Mouse (Mus musculus): ENCODE results near the gene Rcc2.

Gene Rcc2

DNA sequence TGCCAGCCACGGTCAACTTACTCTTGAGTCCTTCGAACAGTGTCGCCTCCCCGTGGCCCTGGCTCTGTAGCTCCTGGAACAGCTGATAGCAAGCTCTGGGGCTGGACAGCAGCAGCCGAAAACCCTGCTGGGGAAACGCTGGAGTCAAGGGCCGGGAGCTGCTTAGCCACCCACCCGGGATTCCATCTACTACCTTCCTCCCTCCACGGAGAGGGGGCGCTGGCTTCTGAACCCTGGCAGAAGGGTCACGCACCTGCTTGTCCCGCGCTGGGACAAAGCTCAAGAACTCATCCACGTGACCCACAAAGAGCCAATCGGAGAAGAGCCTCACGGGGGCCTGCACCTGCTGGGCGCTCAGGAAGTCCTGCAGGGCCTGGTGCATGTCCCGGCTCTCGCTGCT, 50.0 kb downstream of the Rcc2 start:
- no peak for DNase-seq (ENCODE audit: extremely low spot score, low read depth, low spot score)

GRCm38 (mm10) chr4:140753366-140753765, 53.0 kb downstream of the Rcc2 start:
- DNase-seq (ENCODE audit: extremely low spot score, low read depth, low spot score), result no peak

DNA sequence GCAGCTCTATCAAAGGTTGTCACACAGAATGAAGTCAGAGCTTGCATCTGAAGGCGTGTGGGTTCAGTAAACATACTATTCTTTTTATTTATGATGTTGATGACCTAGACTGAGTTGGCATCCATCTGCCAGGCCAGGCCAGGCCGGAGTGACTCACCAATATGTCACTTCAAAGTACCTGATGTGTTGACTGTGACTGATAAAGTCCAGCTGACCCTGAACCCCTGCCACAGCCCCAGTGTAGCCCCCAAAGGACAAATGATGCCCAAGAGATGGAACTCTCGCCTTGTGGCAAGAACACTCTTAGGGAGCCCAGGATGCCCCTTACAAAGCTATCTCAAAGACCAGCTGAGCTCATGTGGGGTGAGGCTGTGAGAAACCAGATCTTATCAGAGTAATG, 55.5 kb downstream of the Rcc2 start:
- DNase-seq (ENCODE audit: extremely low spot score, low read depth, low spot score), result no peak

GRCm38 (mm10) chr4:140761601-140762000, 61.3 kb downstream of the Rcc2 start:
- no peak for DNase-seq (ENCODE audit: extremely low spot score, low read depth, low spot score)

GRCm38 (mm10) chr4:140763158-140763557, 62.8 kb downstream of the Rcc2 start:
- no peak for DNase-seq (ENCODE audit: extremely low spot score, low read depth, low spot score)

DNA sequence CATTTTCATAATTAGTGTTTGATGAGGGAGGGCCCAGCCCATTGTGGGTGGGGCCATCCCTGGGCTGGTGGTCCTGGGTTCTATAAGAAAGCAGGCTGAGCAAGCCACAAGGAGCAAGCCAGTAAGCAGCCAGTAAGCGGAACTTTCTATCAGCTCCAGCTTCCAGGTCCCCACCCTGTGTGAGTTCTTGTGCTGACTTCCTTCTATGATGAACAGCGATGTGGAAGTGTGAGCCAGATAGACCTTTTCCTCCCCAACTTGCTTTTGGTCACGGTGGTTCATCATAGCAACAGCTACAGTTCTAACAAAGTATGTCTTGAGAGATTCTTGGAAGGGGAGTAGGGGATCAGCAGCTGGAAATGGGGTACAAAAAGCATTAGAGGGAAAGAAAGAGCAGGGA, 65.6 kb downstream of the Rcc2 start:
- no peak for DNase-seq (ENCODE audit: extremely low spot score, low read depth, low spot score)

DNA sequence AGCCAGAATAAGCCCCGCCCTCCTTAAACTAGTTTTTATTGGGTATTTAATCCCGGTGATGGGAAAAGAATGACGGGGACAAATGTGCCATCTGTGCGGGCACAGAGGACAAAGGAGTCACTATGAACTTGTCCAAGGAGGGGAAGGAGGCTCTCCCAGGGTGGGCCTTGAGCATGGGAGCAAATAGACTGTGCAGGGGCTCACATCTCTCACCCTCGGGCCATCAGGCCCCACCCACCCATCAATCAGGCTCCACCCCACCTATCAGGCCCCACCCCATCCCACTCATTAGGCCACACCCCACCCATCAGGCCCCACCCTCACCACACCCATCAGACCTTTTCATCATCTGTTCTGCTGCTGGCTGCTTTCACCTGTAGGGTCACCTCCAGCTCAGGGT, 68.6 kb downstream of the Rcc2 start:
- no peak for DNase-seq (ENCODE audit: extremely low spot score, low read depth, low spot score)

DNA sequence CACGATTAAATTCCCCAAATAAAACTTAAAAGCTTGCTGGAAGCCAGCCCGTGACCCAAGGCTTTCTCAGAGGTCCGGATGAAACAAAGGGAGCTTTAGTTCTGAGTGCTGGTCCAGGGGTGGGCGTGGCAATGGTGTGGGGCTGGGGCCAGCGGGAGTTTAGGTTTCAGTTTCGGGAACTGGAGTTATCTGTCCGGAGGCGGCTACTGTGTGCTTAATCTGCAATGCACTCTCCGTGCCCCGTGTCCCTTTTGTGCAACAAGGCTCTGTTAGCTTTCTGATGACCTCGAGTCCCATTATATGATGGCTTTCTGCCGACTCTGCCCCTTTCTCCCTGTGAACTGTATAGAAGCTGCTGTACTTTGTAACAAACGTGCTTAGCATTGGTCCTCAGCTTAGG, 70.1 kb downstream of the Rcc2 start:
- no peak for DNase-seq (ENCODE audit: extremely low spot score, low read depth, low spot score)

GRCm38 (mm10) chr4:140771091-140771490, 70.8 kb downstream of the Rcc2 start:
- DNase-seq (ENCODE audit: extremely low spot score, low read depth, low spot score), result no peak
